Mouse (Mus musculus) embryonic fibroblast, embryonic 13.5 days (primary cell): Measurements from ENCODE around the gene Galnt2. TPM values are rescaled to one million over a fixed set of nuclear protein-coding genes. Genes with fewer than 3 reads are reported as not detected.

Source experiments
- H3K27ac ChIP-seq: 2 replicates; pipeline ENCODE4 v1.5.1; 2012; ENCODE audit warnings: low read length, control low read depth, inconsistent platforms; ENCODE audit not compliant: insufficient read depth
- H3K4me1 ChIP-seq: 2 replicates; pipeline ENCODE4 v1.6.1; 2011; ENCODE audit warnings: low read length; ENCODE audit not compliant: control insufficient read depth, insufficient read depth
- H3K4me3 ChIP-seq: 2 replicates; pipeline ENCODE4 v1.5.1; 2011; ENCODE audit warnings: mild to moderate bottlenecking, control low read depth, low read length; ENCODE audit not compliant: insufficient read depth
- CTCF ChIP-seq: IDR thresholded peaks from 2 replicates; pipeline ENCODE4 v1.5.1; 2011; ENCODE audit warnings: mild to moderate bottlenecking, control low read depth, low read length, moderate library complexity, borderline replicate concordance; ENCODE audit not compliant: insufficient read depth
- POLR2A ChIP-seq: IDR thresholded peaks from 2 replicates; pipeline ENCODE4 v1.6.1; 2011; ENCODE audit warnings: low read depth, mild to moderate bottlenecking, control low read depth, low read length, moderate library complexity
- polyA plus RNA-seq: library from polyadenylated mRNA; stranded (reverse); fragments of >200 nt; gene quantifications from 2 replicates; pipeline ENCODE4 v1.2.4, GENCODE M21; 2011; ENCODE audit warnings: low read depth; ENCODE audit not compliant: missing spikeins, insufficient read length

Gene Galnt2
- polyA plus RNA-seq, 1 experiment, result 20.3 TPM

- peaks cover 3% of the 10 kb centered on the region; the same call in 1 of the 2 replicates for H3K4me1 ChIP-seq
- H3K4me3 ChIP-seq, result no peak overlapping the region
- TF ChIP-seq POLR2A (no peak), CTCF (no peak)
- no peak overlapping the region for H3K27ac ChIP-seq
Observed at GRCm38 (mm10) chr8:124301512-124301911, 70.3 kb downstream of the Galnt2 start.

- no peak for TF ChIP-seq CTCF
- TF ChIP-seq POLR2A, result no peak
- H3K4me3 ChIP-seq, result no peak overlapping the region
- peaks cover 3% of the 10 kb centered on the region; the same call in 1 of the 2 replicates for H3K4me1 ChIP-seq
Observed at GRCm38 (mm10) chr8:124301935-124302555, 70.9 kb downstream of the Galnt2 start.

GRCm38 (mm10) chr8:124303211-124303902 lies 72.2 kb downstream of the Galnt2 start:
- no peak for TF ChIP-seq POLR2A
- no peak for TF ChIP-seq CTCF
- Histone ChIP-seq H3K27ac (no peak overlapping the region), H3K4me1 (peaks cover 3% of the 10 kb centered on the region; the same call in 1 of the 2 replicates), H3K4me3 (no peak overlapping the region)

More at GRCm38 (mm10) chr8:124301935-124302555, 70.9 kb downstream of the Galnt2 start:
- H3K27ac ChIP-seq, result no peak overlapping the region

- H3K4me1 ChIP-seq, result peaks cover 3% of the 10 kb centered on the region; the same call in 1 of the 2 replicates
- H3K27ac ChIP-seq, result no peak overlapping the region
- TF ChIP-seq CTCF (no peak), POLR2A (no peak)
- no peak overlapping the region for H3K4me3 ChIP-seq
Observed at GRCm38 (mm10) chr8:124304141-124304540, 73.0 kb downstream of the Galnt2 start.

- Histone ChIP-seq H3K27ac (no peak overlapping the region), H3K4me1 (peaks cover 3% of the 10 kb centered on the region; the same call in 1 of the 2 replicates), H3K4me3 (no peak overlapping the region)
- TF ChIP-seq POLR2A (no peak), CTCF (no peak)
Observed at GRCm38 (mm10) chr8:124306574-124306973, 75.4 kb downstream of the Galnt2 start.

- Histone ChIP-seq H3K4me3 (no peak overlapping the region), H3K4me1 (no peaks in the 10 kb centered on the region), H3K27ac (no peak overlapping the region)
- TF ChIP-seq CTCF, result no peak
- no peak for TF ChIP-seq POLR2A
Observed at GRCm38 (mm10) chr8:124307700-124308099, 76.5 kb downstream of the Galnt2 start.

- TF ChIP-seq CTCF (no peak), POLR2A (no peak)
- Histone ChIP-seq H3K4me1 (no peaks in the 10 kb centered on the region), H3K4me3 (no peak overlapping the region), H3K27ac (no peak overlapping the region)
Observed at GRCm38 (mm10) chr8:124310509-124310908, 79.3 kb downstream of the Galnt2 start.

- no peak for TF ChIP-seq CTCF
- TF ChIP-seq POLR2A, result no peak
- Histone ChIP-seq H3K4me1 (no peaks in the 10 kb centered on the region), H3K27ac (no peak overlapping the region), H3K4me3 (no peak overlapping the region)
Observed at GRCm38 (mm10) chr8:124311111-124311510, 79.9 kb downstream of the Galnt2 start.

- TF ChIP-seq POLR2A, result no peak
- TF ChIP-seq CTCF, result no peak
- Histone ChIP-seq H3K4me1 (0 out of 2 replicates have a peak, but pooled peaks cover 3% of the 10 kb centered on the region), H3K4me3 (no peak overlapping the region), H3K27ac (no peak overlapping the region)
Observed at GRCm38 (mm10) chr8:124311723-124312122, 80.5 kb downstream of the Galnt2 start.

- Histone ChIP-seq H3K27ac (no peak overlapping the region), H3K4me3 (no peak overlapping the region)
Observed at GRCm38 (mm10) chr8:124312228-124312627, 81.0 kb downstream of the Galnt2 start.

More at GRCm38 (mm10) chr8:124312228-124312627, 81.0 kb downstream of the Galnt2 start:
- H3K4me1 ChIP-seq, result 0 out of 2 replicates have a peak, but pooled peaks cover 7% of the 10 kb centered on the region
- TF ChIP-seq POLR2A, result no peak
- TF ChIP-seq CTCF, result no peak
